Mouse (Mus musculus): ENCODE measurements around the gene Sept9.
A peak's percentile ranks its signal among the peaks of the same experiment; 100 is the strongest.

DNA sequence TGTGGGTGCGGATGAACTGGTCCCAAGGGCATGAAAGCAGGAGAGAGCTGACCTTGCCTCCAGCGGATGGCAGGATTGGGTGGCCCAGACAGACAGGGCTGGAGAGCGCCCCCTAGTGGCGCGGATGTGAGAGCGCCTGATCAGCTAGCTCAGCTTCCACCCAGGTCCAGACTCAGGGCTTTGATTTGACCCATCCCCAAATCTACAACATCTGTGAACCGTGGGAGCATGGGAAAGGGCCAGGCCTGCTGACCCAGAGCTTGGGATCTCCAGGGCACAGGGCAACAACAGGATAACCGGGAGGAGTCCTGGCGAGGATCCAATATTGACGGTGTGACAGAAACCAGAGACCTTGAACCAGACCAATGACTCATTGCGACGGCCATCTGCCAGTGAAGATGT lies 190.5 kb downstream of the Sept9 start:
- peak; percentile 83 for TF ChIP-seq CTCF (IDR thresholded peaks at IDR 0.05; ENCODE audit: low read depth, low read length)
- no peak for TF ChIP-seq GATA1 (IDR thresholded peaks at IDR 0.05; ENCODE audit: borderline replicate concordance, low read length)

Measured in G1E (cell line).